Mouse (Mus musculus): ENCODE results near the gene Adarb1.
A peak's percentile ranks its signal among the peaks of the same experiment; 100 is the strongest.

Gene Adarb1

DNA sequence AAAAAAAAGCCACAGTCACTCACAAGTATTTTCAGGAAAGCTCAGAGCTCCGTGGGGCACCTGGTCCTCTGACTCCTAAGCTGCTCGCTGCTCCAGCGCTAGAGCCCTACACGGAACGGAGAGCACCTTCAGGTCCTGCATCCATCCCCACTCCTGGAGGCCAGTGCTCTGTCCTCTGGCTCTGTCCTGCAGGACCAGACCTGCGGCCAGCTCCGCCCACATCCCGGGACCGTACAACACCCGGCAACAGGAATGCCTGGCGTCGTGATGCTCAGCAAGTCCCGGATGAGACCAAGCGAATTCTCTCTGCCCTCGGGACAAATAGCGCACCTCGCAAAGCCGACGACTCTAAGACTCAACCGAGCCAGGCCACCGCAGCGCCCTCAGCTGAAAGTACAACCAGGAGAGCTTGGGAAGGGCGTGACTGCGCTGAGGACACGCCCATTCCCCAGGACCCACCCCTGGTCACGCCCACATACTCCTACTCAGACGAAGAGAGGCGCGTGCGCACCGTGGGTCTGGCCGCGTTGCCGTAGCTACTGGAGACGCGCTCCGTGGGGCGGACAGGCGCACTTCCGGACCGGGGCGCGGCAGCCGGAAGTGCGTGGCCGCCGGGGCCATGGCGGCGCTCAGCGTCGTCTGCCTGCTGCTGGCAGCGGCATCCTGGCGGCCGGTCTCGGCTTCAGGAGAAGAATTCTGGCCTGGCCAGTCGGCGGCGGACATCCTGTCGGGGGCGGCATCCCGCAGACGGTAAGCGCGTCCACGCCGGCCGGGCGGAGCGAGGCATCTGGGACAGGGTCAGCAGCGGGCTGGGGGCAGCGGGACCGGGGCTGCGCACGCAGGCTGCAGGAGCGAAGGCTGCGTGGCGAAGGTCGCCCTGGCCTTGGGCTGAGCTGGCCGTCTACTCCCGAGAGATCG, 159.1 kb downstream of the Adarb1 start, which contains the start of gene Pofut2:
TSS of gene Pofut2 (plus strand) at position 515 of the 918 bp plus-strand sequence.
- DNase-seq (ENCODE audit: low spot score), result peak; percentile 96

DNA sequence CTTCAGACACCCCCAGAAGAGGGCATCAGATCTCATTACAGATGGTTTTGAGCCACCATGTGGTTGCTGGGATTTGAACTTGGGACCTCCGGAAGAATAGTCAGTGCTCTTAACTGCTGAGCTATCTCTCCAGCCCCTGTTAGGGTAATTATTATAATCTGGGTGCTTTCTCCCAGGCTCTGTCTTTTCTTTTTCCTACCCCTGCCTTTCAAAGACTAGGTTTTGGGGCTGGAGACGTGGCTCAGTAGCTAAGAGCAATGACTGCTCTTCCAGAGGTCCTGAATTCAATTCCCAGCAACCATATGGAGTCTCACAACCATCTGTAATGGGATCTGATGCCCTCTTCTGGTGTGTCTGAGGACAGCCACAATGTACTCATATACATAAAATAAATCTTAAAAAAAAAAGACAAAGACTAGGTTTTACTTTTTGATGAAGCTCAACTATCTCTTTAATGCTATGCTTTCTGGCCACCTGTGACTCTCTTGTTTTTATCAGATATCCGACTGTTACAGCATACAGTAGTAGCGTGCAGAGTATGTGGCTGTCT, 160.0 kb downstream of the Adarb1 start:
- no peak for DNase-seq (ENCODE audit: low spot score)

DNA sequence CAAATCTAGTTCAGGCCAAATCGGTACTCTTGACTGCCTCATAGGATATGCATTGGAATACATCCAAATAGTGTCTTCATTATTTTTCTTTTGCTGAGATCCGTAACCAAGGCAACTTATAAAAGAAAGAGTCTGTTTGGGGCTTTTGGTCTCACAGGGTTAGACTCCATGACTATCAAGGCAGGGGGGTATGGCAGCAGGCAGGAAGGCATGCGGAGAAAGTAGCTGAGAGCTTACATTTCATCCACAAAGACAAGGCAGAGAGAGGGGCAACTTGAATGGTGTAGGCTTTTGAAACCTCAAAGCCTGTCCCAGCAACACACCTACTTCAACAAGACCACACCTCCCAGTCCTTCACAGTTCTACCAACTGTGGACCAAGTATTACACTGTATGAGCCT, 162.4 kb downstream of the Adarb1 start:
- no peak for DNase-seq (ENCODE audit: low spot score)

- DNase-seq (ENCODE audit: low spot score), result no peak
Observed at GRCm38 (mm10) chr10:77255231-77255630, 162.8 kb downstream of the Adarb1 start.

DNA sequence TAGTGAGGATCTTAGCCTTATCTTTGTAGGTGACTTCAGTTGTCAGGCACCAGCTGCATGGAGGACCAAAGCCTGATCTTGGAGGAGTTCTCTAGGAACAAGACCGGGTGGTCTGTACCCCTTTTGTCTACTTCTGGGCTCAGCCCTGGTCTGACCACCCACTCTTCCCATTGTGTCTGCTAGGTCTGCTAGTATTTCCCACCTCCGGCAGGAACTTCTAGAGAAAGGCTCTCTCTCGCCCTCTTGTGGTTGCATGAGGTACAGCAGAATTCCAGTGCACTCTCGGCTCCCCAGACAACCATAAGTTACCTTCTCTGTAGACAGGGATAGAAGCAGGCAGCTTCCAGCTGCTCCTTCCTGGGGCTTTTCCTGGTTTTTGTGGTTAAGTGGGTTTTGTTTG, 165.3 kb downstream of the Adarb1 start:
- peak; percentile 49 for DNase-seq (ENCODE audit: low spot score)

- no peak for DNase-seq (ENCODE audit: low spot score)
Observed at GRCm38 (mm10) chr10:77251784-77252539, 166.1 kb downstream of the Adarb1 start.

DNA sequence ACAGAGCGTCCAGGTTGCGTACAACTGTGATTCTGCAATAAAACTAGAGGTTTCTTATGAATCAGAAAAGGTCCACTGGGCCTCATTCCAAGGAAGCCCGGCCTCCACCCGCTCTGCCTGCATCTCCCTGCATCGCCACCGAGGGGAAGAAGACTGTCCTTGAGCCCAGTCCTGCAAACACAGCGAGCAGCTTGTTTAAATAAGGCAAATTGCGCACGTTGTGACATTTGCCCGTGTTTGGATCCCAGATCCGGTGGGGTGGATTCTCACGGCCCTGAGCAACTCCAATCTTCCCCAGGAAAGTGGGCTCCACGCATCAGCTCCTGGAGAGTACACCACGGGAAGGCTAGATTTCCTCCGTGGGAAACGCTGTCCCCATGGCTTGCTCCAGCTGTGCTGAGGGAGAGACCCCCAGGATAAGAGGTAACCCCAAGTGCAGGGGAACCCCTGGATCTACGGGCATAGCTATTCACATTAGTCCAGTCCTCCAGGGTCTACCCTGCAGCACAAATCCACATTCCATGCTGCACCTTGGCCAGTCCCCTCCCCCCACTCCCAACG, 166.8 kb downstream of the Adarb1 start:
- no peak for DNase-seq (ENCODE audit: low spot score)

GRCm38 (mm10) chr10:77247707-77248106, 170.4 kb downstream of the Adarb1 start:
- DNase-seq (ENCODE audit: low spot score), result no peak

DNA sequence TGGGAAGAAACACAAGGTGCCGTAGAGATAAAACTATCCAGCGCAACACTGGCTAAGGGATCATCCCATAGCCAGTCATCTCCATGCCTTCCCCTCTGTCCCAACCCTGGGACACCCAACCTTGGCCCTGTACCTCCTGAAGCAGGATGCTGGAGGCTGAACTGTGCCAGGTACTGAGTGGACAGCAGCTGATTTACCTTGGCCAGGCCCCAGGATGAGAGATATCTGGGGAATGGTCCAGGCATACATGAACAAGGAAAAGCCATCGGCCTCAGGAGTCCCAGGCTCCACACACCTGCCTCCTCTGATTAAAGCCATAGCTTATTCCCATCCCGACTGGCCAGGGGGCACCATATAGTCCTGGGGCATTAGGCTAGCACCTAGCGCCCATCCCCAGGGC, 171.0 kb downstream of the Adarb1 start:
- DNase-seq (ENCODE audit: low spot score), result no peak

DNA sequence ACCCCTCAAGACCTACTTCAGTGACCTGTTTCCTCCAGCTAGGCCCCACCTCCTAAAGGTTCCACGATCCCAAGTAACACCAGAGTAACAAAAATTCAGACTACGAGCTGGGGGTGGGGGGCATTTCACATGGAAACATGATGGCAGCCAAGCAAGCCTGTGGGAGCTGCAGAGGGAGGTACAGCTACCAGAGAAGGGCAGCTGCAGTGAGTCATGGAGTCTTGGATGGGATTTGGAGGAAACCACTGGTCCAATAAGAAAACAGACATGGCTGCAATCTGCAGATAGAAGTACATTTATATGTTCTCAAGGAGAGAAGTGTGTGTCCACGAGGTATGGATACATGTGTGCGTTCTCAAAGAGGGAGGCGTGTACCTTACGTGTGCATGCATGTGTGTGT, 173.3 kb downstream of the Adarb1 start:
- no peak for DNase-seq (ENCODE audit: low spot score)

GRCm38 (mm10) chr10:77243572-77244161, 174.4 kb downstream of the Adarb1 start:
- DNase-seq (ENCODE audit: low spot score), result no peak

GRCm38 (mm10) chr10:77242871-77243270, 175.2 kb downstream of the Adarb1 start:
- DNase-seq (ENCODE audit: low spot score), result no peak

GRCm38 (mm10) chr10:77242396-77242795, 175.7 kb downstream of the Adarb1 start:
- no peak for DNase-seq (ENCODE audit: low spot score)

- no peak for DNase-seq (ENCODE audit: low spot score)
Observed at GRCm38 (mm10) chr10:77240764-77241163, 177.3 kb downstream of the Adarb1 start.

Measured in T-cell, adult 2 months (primary cell).